Mouse (Mus musculus): Measurements from ENCODE around the gene Gpr39. TPM values are rescaled to one million over a fixed set of nuclear protein-coding genes. Genes with fewer than 3 reads are reported as not detected.

Gpr39 gene
- polyA plus RNA-seq, 1 experiment from 2014 or later = not detected

GRCm38 (mm10) chr1:125675186-125675585, 1.6 kb upstream of the Gpr39 start:
- Histone ChIP-seq H3K27ac (no peak overlapping the region), H3K4me3 (ENCODE audit: inconsistent target) (no peak overlapping the region), H3K36me3 (ENCODE audit: inconsistent target) (no peaks in the 10 kb centered on the region), H3K79me2 (ENCODE audit: inconsistent target) (no peaks in the 10 kb centered on the region)
- WGBS (ENCODE audit: missing documents) = 100% methylated on average over 1 of the region's 1 CpGs

GRCm38 (mm10) chr1:125677286-125677685, 491 bp downstream of the Gpr39 start:
- Histone ChIP-seq H3K79me2 (ENCODE audit: inconsistent target) (no peaks in the 10 kb centered on the region), H3K4me3 (ENCODE audit: inconsistent target) (no peak overlapping the region), H3K27ac (no peak overlapping the region), H3K36me3 (ENCODE audit: inconsistent target) (no peaks in the 10 kb centered on the region)
- 76% methylated on average over 5 of the region's 5 CpGs for WGBS (ENCODE audit: missing documents)

GRCm38 (mm10) chr1:125679522-125680077, 2.8 kb downstream of the Gpr39 start:
- WGBS (ENCODE audit: missing documents) = 92% methylated on average over 4 of the region's 4 CpGs
- Histone ChIP-seq H3K27ac (no peak overlapping the region), H3K79me2 (ENCODE audit: inconsistent target) (no peaks in the 10 kb centered on the region), H3K36me3 (ENCODE audit: inconsistent target) (no peaks in the 10 kb centered on the region), H3K4me3 (ENCODE audit: inconsistent target) (no peak overlapping the region)

- H3K36me3 ChIP-seq (ENCODE audit: inconsistent target) = no peaks in the 10 kb centered on the region
- no peak overlapping the region for H3K4me3 ChIP-seq (ENCODE audit: inconsistent target)
- no peaks in the 10 kb centered on the region for H3K79me2 ChIP-seq (ENCODE audit: inconsistent target)
- 68% methylated on average over 3 of the region's 3 CpGs for WGBS (ENCODE audit: missing documents)
- no peak overlapping the region for H3K27ac ChIP-seq
These were observed 7.6 kb downstream of the Gpr39 start for GRCm38 (mm10) chr1:125684423-125684822.

- no peaks in the 10 kb centered on the region for H3K36me3 ChIP-seq (ENCODE audit: inconsistent target)
- H3K27ac ChIP-seq = no peak overlapping the region
- WGBS (ENCODE audit: missing documents) = 100% methylated on average over 1 of the region's 1 CpGs
- no peak overlapping the region for H3K4me3 ChIP-seq (ENCODE audit: inconsistent target)
- H3K79me2 ChIP-seq (ENCODE audit: inconsistent target) = no peaks in the 10 kb centered on the region
These were observed 8.5 kb downstream of the Gpr39 start for GRCm38 (mm10) chr1:125685304-125685703.

- WGBS (ENCODE audit: missing documents) = 79% methylated on average over 13 of the region's 13 CpGs
These were observed 11.1 kb downstream of the Gpr39 start for GRCm38 (mm10) chr1:125687701-125688420.

GRCm38 (mm10) chr1:125693541-125693940, 16.7 kb downstream of the Gpr39 start:
- H3K27ac ChIP-seq = no peak overlapping the region

More at GRCm38 (mm10) chr1:125687701-125688420, 11.1 kb downstream of the Gpr39 start:
- H3K4me3 ChIP-seq (ENCODE audit: inconsistent target) = no peak overlapping the region
- no peak overlapping the region for H3K27ac ChIP-seq
- H3K79me2 ChIP-seq (ENCODE audit: inconsistent target) = no peaks in the 10 kb centered on the region
- H3K36me3 ChIP-seq (ENCODE audit: inconsistent target) = no peaks in the 10 kb centered on the region

GRCm38 (mm10) chr1:125694338-125694737, 17.5 kb downstream of the Gpr39 start:
- no peak overlapping the region for H3K27ac ChIP-seq
- 36% methylated on average over 5 of the region's 5 CpGs for WGBS (ENCODE audit: missing documents)

More at GRCm38 (mm10) chr1:125693541-125693940, 16.7 kb downstream of the Gpr39 start:
- no peaks in the 10 kb centered on the region for H3K36me3 ChIP-seq (ENCODE audit: inconsistent target)
- no peaks in the 10 kb centered on the region for H3K79me2 ChIP-seq (ENCODE audit: inconsistent target)
- no peak overlapping the region for H3K4me3 ChIP-seq (ENCODE audit: inconsistent target)

GRCm38 (mm10) chr1:125701101-125701590, 24.4 kb downstream of the Gpr39 start:
- 80% methylated on average over 4 of the region's 4 CpGs for WGBS (ENCODE audit: missing documents)
- H3K27ac ChIP-seq = no peak overlapping the region
- H3K36me3 ChIP-seq (ENCODE audit: inconsistent target) = no peaks in the 10 kb centered on the region
- H3K4me3 ChIP-seq (ENCODE audit: inconsistent target) = no peak overlapping the region
- H3K79me2 ChIP-seq (ENCODE audit: inconsistent target) = no peaks in the 10 kb centered on the region

More at GRCm38 (mm10) chr1:125694338-125694737, 17.5 kb downstream of the Gpr39 start:
- Histone ChIP-seq H3K79me2 (ENCODE audit: inconsistent target) (no peaks in the 10 kb centered on the region), H3K4me3 (ENCODE audit: inconsistent target) (no peak overlapping the region), H3K36me3 (ENCODE audit: inconsistent target) (no peaks in the 10 kb centered on the region)

GRCm38 (mm10) chr1:125701773-125702172, 25.0 kb downstream of the Gpr39 start:
- no peak overlapping the region for H3K27ac ChIP-seq
- H3K36me3 ChIP-seq (ENCODE audit: inconsistent target) = no peaks in the 10 kb centered on the region
- H3K4me3 ChIP-seq (ENCODE audit: inconsistent target) = no peak overlapping the region
- WGBS (ENCODE audit: missing documents) = 90% methylated on average over 7 of the region's 7 CpGs
- no peaks in the 10 kb centered on the region for H3K79me2 ChIP-seq (ENCODE audit: inconsistent target)

- 94% methylated on average over 8 of the region's 8 CpGs for WGBS (ENCODE audit: missing documents)
- no peak overlapping the region for H3K4me3 ChIP-seq (ENCODE audit: inconsistent target)
- H3K27ac ChIP-seq = no peak overlapping the region
These were observed 25.5 kb downstream of the Gpr39 start for GRCm38 (mm10) chr1:125702326-125702725.

GRCm38 (mm10) chr1:125705412-125705811, 28.6 kb downstream of the Gpr39 start:
- Histone ChIP-seq H3K4me3 (ENCODE audit: inconsistent target) (no peak overlapping the region), H3K79me2 (ENCODE audit: inconsistent target) (no peaks in the 10 kb centered on the region), H3K27ac (no peak overlapping the region), H3K36me3 (ENCODE audit: inconsistent target) (no peaks in the 10 kb centered on the region)
- 62% methylated on average over 3 of the region's 3 CpGs for WGBS (ENCODE audit: missing documents)

More at GRCm38 (mm10) chr1:125702326-125702725, 25.5 kb downstream of the Gpr39 start:
- Histone ChIP-seq H3K36me3 (ENCODE audit: inconsistent target) (no peaks in the 10 kb centered on the region), H3K79me2 (ENCODE audit: inconsistent target) (no peaks in the 10 kb centered on the region)

- Histone ChIP-seq H3K4me3 (ENCODE audit: inconsistent target) (no peak overlapping the region), H3K27ac (no peak overlapping the region), H3K36me3 (ENCODE audit: inconsistent target) (no peaks in the 10 kb centered on the region), H3K79me2 (ENCODE audit: inconsistent target) (no peaks in the 10 kb centered on the region)
- 84% methylated on average over 2 of the region's 3 CpGs for WGBS (ENCODE audit: missing documents)
These were observed 38.5 kb downstream of the Gpr39 start for GRCm38 (mm10) chr1:125715286-125715685.

- 34% methylated on average over 6 of the region's 6 CpGs for WGBS (ENCODE audit: missing documents)
These were observed 39.4 kb downstream of the Gpr39 start for GRCm38 (mm10) chr1:125716241-125716640.

GRCm38 (mm10) chr1:125717906-125718305, 41.1 kb downstream of the Gpr39 start:
- Histone ChIP-seq H3K79me2 (ENCODE audit: inconsistent target) (no peaks in the 10 kb centered on the region), H3K27ac (no peak overlapping the region), H3K4me3 (ENCODE audit: inconsistent target) (no peak overlapping the region), H3K36me3 (ENCODE audit: inconsistent target) (no peaks in the 10 kb centered on the region)
- 94% methylated on average over 5 of the region's 5 CpGs for WGBS (ENCODE audit: missing documents)

More at GRCm38 (mm10) chr1:125716241-125716640, 39.4 kb downstream of the Gpr39 start:
- Histone ChIP-seq H3K4me3 (ENCODE audit: inconsistent target) (no peak overlapping the region), H3K36me3 (ENCODE audit: inconsistent target) (no peaks in the 10 kb centered on the region), H3K79me2 (ENCODE audit: inconsistent target) (no peaks in the 10 kb centered on the region), H3K27ac (no peak overlapping the region)

All from macrophage (primary cell).